Mouse (Mus musculus): ENCODE measurements around the gene Vps45.
"Not testable (repeated sequence)": the region's sequence is repeated elsewhere in the genome, so short reads cannot be mapped to it uniquely, and the experiment has no call there.

Vps45 gene

GRCm38 (mm10) chr3:95972873-95973634 lies 85.2 kb downstream of the Vps45 start:
- DNase-seq (ENCODE audit: low spot score in 2 of 2): no peak

- no peak for DNase-seq (ENCODE audit: low spot score in 2 of 2)
These were observed 85.9 kb downstream of the Vps45 start for GRCm38 (mm10) chr3:95972251-95972872.

GRCm38 (mm10) chr3:95970661-95971060 lies 87.6 kb downstream of the Vps45 start:
- DNase-seq (ENCODE audit: low spot score in 2 of 2): not testable (repeated sequence)

- DNase-seq (ENCODE audit: low spot score in 2 of 2): no peak
These were observed 89.0 kb downstream of the Vps45 start for GRCm38 (mm10) chr3:95969277-95969676.

- DNase-seq (ENCODE audit: low spot score in 2 of 2): no peak
These were observed 92.5 kb downstream of the Vps45 start for GRCm38 (mm10) chr3:95965518-95966451.

- no peak for DNase-seq (ENCODE audit: low spot score in 2 of 2)
These were observed 94.6 kb downstream of the Vps45 start for GRCm38 (mm10) chr3:95963681-95964080.

GRCm38 (mm10) chr3:95963230-95963629 lies 95.0 kb downstream of the Vps45 start:
- DNase-seq (ENCODE audit: low spot score in 2 of 2): no peak

- DNase-seq (ENCODE audit: low spot score in 2 of 2): not testable (repeated sequence)
These were observed 96.1 kb downstream of the Vps45 start for GRCm38 (mm10) chr3:95962182-95962581.

GRCm38 (mm10) chr3:95959807-95960206 lies 98.5 kb downstream of the Vps45 start:
- no peak for DNase-seq (ENCODE audit: low spot score in 2 of 2)

- DNase-seq (ENCODE audit: low spot score in 2 of 2): no peak
These were observed 99.2 kb downstream of the Vps45 start for GRCm38 (mm10) chr3:95959082-95959481.

- no peak for DNase-seq (ENCODE audit: low spot score in 2 of 2)
These were observed 100.7 kb downstream of the Vps45 start for GRCm38 (mm10) chr3:95957359-95958148.

- no peak for DNase-seq (ENCODE audit: low spot score in 2 of 2)
These were observed 102.9 kb downstream of the Vps45 start for GRCm38 (mm10) chr3:95955318-95955717.

GRCm38 (mm10) chr3:95954648-95955173 lies 103.6 kb downstream of the Vps45 start:
- DNase-seq (ENCODE audit: low spot score in 2 of 2): not testable (repeated sequence)

- no peak for DNase-seq (ENCODE audit: low spot score in 2 of 2)
These were observed 104.7 kb downstream of the Vps45 start for GRCm38 (mm10) chr3:95953522-95953921.

- no peak for DNase-seq (ENCODE audit: low spot score in 2 of 2)
These were observed 105.2 kb downstream of the Vps45 start for GRCm38 (mm10) chr3:95953023-95953422.

- not testable (repeated sequence) for DNase-seq (ENCODE audit: low spot score in 2 of 2)
These were observed 106.7 kb downstream of the Vps45 start for GRCm38 (mm10) chr3:95951566-95951965.

- peak; percentile 79 for DNase-seq (ENCODE audit: low spot score in 2 of 2)
These were observed 107.3 kb downstream of the Vps45 start for GRCm38 (mm10) chr3:95950763-95951551.
